Mouse (Mus musculus): Measurements from ENCODE around the gene Sesn1. TPM values are rescaled to one million over a fixed set of nuclear protein-coding genes. Genes with fewer than 3 reads are reported as not detected.
A peak's percentile ranks its signal among the peaks of the same experiment; 100 is the strongest.

The Sesn1 gene
- polyA plus RNA-seq, 1 experiment from 2014 or later = 37.5 TPM

DNA sequence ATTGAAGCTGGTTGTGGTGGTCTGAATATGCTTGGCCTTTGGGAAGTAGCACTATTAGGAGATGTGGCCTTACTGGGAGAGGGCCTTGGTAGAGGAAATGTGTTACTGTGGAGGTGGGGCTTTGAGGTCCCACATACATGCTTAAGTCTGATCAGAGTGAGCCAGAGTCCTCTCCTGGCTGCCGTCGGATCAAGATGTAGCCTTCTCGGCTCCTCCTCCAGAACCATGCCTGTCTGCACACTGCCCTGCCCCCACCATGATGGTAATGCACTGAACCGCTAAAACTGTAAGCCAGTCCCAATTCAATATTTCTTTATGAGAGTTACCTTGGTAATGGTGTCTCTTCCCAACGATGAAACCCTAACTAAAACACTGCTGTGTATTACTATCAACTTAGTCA, 19.5 kb downstream of the Sesn1 start:
- H3K27me3 ChIP-seq (ENCODE audit: control insufficient read depth, insufficient read depth, low read length) = no peaks in the 10 kb centered on the region
- H3K4me3 ChIP-seq (ENCODE audit: control insufficient read depth in 1 of 2, insufficient read depth in 1 of 2, low read depth in 1 of 2, low read length in 2 of 2) = no peak overlapping the region
- H3K36me3 ChIP-seq (ENCODE audit: control insufficient read depth, insufficient read depth, low read length) = no peaks in the 10 kb centered on the region
- ATAC-seq (ENCODE audit: insufficient number of reproducible peaks, insufficient read depth, low FRiP score, low read depth) = no peak
- H3K4me1 ChIP-seq (ENCODE audit: control insufficient read depth in 2 of 2, insufficient read depth in 2 of 2, low read length in 2 of 2) = peaks cover 3 to 12% of the 10 kb centered on the region in 2 experiments; a peak in 3 of 4 replicates
- no peaks in the 10 kb centered on the region for H3K9me3 ChIP-seq (ENCODE audit: control insufficient read depth, low read length)
- 82% methylated on average over 5 of the region's 5 CpGs for WGBS
- H3K27ac ChIP-seq (replicated peaks in 1 of 2; ENCODE audit: control insufficient read depth in 1 of 2, insufficient read depth in 1 of 2, low read depth in 2 of 2, low read length in 2 of 2) = no peak overlapping the region
- no peak overlapping the region for H3K4me2 ChIP-seq (ENCODE audit: low read length)
- H3K9ac ChIP-seq (ENCODE audit: low read length) = no peak overlapping the region

- H3K9ac ChIP-seq (ENCODE audit: low read length) = no peak overlapping the region
Observed at GRCm38 (mm10) chr10:41829980-41830379, 20.2 kb downstream of the Sesn1 start.

GRCm38 (mm10) chr10:41830445-41830844, 20.7 kb downstream of the Sesn1 start:
- Histone ChIP-seq H3K4me3 (ENCODE audit: control insufficient read depth in 1 of 2, insufficient read depth in 1 of 2, low read depth in 1 of 2, low read length in 2 of 2) (no peak overlapping the region), H3K27ac (replicated peaks in 1 of 2; ENCODE audit: control insufficient read depth in 1 of 2, insufficient read depth in 1 of 2, low read depth in 2 of 2, low read length in 2 of 2) (peak overlapping the region in 1 of 2 experiments; percentile 10; a peak in 2 of 4 replicates), H3K9me3 (ENCODE audit: control insufficient read depth, low read length) (no peaks in the 10 kb centered on the region), H3K27me3 (ENCODE audit: control insufficient read depth, insufficient read depth, low read length) (no peaks in the 10 kb centered on the region), H3K36me3 (ENCODE audit: control insufficient read depth, insufficient read depth, low read length) (no peaks in the 10 kb centered on the region), H3K4me1 (ENCODE audit: control insufficient read depth in 2 of 2, insufficient read depth in 2 of 2, low read length in 2 of 2) (peaks cover 3 to 12% of the 10 kb centered on the region in 2 experiments; a peak in 3 of 4 replicates), H3K9ac (ENCODE audit: low read length) (no peak overlapping the region), H3K4me2 (ENCODE audit: low read length) (no peak overlapping the region)
- WGBS = 36% methylated on average over 4 of the region's 4 CpGs
- no peak for ATAC-seq (ENCODE audit: insufficient number of reproducible peaks, insufficient read depth, low FRiP score, low read depth)

More at GRCm38 (mm10) chr10:41829980-41830379, 20.2 kb downstream of the Sesn1 start:
- Histone ChIP-seq H3K4me2 (ENCODE audit: low read length) (no peak overlapping the region), H3K4me1 (ENCODE audit: control insufficient read depth in 2 of 2, insufficient read depth in 2 of 2, low read length in 2 of 2) (peaks cover 3 to 12% of the 10 kb centered on the region in 2 experiments; a peak in 3 of 4 replicates), H3K27ac (replicated peaks in 1 of 2; ENCODE audit: control insufficient read depth in 1 of 2, insufficient read depth in 1 of 2, low read depth in 2 of 2, low read length in 2 of 2) (peak overlapping the region in 1 of 2 experiments; percentile 10; a peak in 1 of 4 replicates), H3K9me3 (ENCODE audit: control insufficient read depth, low read length) (no peaks in the 10 kb centered on the region), H3K4me3 (ENCODE audit: control insufficient read depth in 1 of 2, insufficient read depth in 1 of 2, low read depth in 1 of 2, low read length in 2 of 2) (no peak overlapping the region), H3K36me3 (ENCODE audit: control insufficient read depth, insufficient read depth, low read length) (no peaks in the 10 kb centered on the region), H3K27me3 (ENCODE audit: control insufficient read depth, insufficient read depth, low read length) (no peaks in the 10 kb centered on the region)
- 88% methylated on average over 2 of the region's 2 CpGs for WGBS
- ATAC-seq (ENCODE audit: insufficient number of reproducible peaks, insufficient read depth, low FRiP score, low read depth) = no peak

- Histone ChIP-seq H3K4me3 (ENCODE audit: control insufficient read depth in 1 of 2, insufficient read depth in 1 of 2, low read depth in 1 of 2, low read length in 2 of 2) (no peak overlapping the region), H3K27ac (replicated peaks in 1 of 2; ENCODE audit: control insufficient read depth in 1 of 2, insufficient read depth in 1 of 2, low read depth in 2 of 2, low read length in 2 of 2) (peak overlapping the region in 1 of 2 experiments; percentile 10; a peak in 2 of 4 replicates), H3K4me1 (ENCODE audit: control insufficient read depth in 2 of 2, insufficient read depth in 2 of 2, low read length in 2 of 2) (peaks cover 3 to 12% of the 10 kb centered on the region in 2 experiments; a peak in 3 of 4 replicates), H3K4me2 (ENCODE audit: low read length) (no peak overlapping the region), H3K27me3 (ENCODE audit: control insufficient read depth, insufficient read depth, low read length) (no peaks in the 10 kb centered on the region), H3K9ac (ENCODE audit: low read length) (no peak overlapping the region), H3K36me3 (ENCODE audit: control insufficient read depth, insufficient read depth, low read length) (no peaks in the 10 kb centered on the region), H3K9me3 (ENCODE audit: control insufficient read depth, low read length) (no peaks in the 10 kb centered on the region)
- WGBS = 47% methylated on average over 9 of the region's 9 CpGs
- no peak for ATAC-seq (ENCODE audit: insufficient number of reproducible peaks, insufficient read depth, low FRiP score, low read depth)
Observed at GRCm38 (mm10) chr10:41830851-41831522, 21.3 kb downstream of the Sesn1 start.

DNA sequence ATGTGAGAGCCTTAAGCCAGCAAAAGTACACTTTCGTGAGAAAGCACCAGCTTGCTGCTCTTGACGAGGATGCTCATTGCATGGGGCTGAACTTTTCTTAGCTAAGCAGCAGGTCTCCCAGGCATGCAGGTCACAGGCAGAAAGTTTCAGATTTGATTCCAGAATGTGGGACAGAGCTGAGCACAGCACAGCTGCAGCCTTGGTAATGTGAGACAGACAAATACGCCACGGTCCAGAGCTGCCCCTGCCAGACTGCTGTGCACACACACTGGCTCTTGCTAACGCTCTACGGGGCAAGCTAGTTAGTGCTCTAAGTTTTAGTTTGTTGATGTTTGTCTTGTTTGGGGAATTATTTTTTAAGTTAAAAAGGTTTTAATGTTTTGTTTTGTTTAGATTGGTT, 22.5 kb downstream of the Sesn1 start:
- no peak for ATAC-seq (ENCODE audit: insufficient number of reproducible peaks, insufficient read depth, low FRiP score, low read depth)
- Histone ChIP-seq H3K4me2 (ENCODE audit: low read length) (no peak overlapping the region), H3K4me1 (ENCODE audit: control insufficient read depth in 2 of 2, insufficient read depth in 2 of 2, low read length in 2 of 2) (peaks cover 3 to 12% of the 10 kb centered on the region in 2 experiments; a peak in 3 of 4 replicates), H3K4me3 (ENCODE audit: control insufficient read depth in 1 of 2, insufficient read depth in 1 of 2, low read depth in 1 of 2, low read length in 2 of 2) (no peak overlapping the region), H3K27me3 (ENCODE audit: control insufficient read depth, insufficient read depth, low read length) (no peaks in the 10 kb centered on the region), H3K9ac (ENCODE audit: low read length) (no peak overlapping the region), H3K9me3 (ENCODE audit: control insufficient read depth, low read length) (peaks cover 4% of the 10 kb centered on the region; the same call in 1 of the 2 replicates), H3K36me3 (ENCODE audit: control insufficient read depth, insufficient read depth, low read length) (no peaks in the 10 kb centered on the region), H3K27ac (replicated peaks in 1 of 2; ENCODE audit: control insufficient read depth in 1 of 2, insufficient read depth in 1 of 2, low read depth in 2 of 2, low read length in 2 of 2) (no peak overlapping the region)
- WGBS = 71% methylated on average over 6 of the region's 6 CpGs

- no peaks in the 10 kb centered on the region; a peak in 1 of 4 replicates for H3K4me1 ChIP-seq (ENCODE audit: control insufficient read depth in 2 of 2, insufficient read depth in 2 of 2, low read length in 2 of 2)
- H3K36me3 ChIP-seq (ENCODE audit: control insufficient read depth, insufficient read depth, low read length) = no peaks in the 10 kb centered on the region
- WGBS = 91% methylated on average over 2 of the region's 2 CpGs
- no peak overlapping the region for H3K27ac ChIP-seq (replicated peaks in 1 of 2; ENCODE audit: control insufficient read depth in 1 of 2, insufficient read depth in 1 of 2, low read depth in 2 of 2, low read length in 2 of 2)
- no peaks in the 10 kb centered on the region for H3K27me3 ChIP-seq (ENCODE audit: control insufficient read depth, insufficient read depth, low read length)
- no peak for ATAC-seq (ENCODE audit: insufficient number of reproducible peaks, insufficient read depth, low FRiP score, low read depth)
- H3K4me3 ChIP-seq (ENCODE audit: control insufficient read depth in 1 of 2, insufficient read depth in 1 of 2, low read depth in 1 of 2, low read length in 2 of 2) = no peak overlapping the region
- no peak overlapping the region for H3K9ac ChIP-seq (ENCODE audit: low read length)
- peaks cover 4% of the 10 kb centered on the region; the same call in 1 of the 2 replicates for H3K9me3 ChIP-seq (ENCODE audit: control insufficient read depth, low read length)
- no peak overlapping the region for H3K4me2 ChIP-seq (ENCODE audit: low read length)
Observed at GRCm38 (mm10) chr10:41834131-41834530, 24.4 kb downstream of the Sesn1 start.

GRCm38 (mm10) chr10:41838911-41839310, 29.2 kb downstream of the Sesn1 start:
- Histone ChIP-seq H3K4me3 (ENCODE audit: control insufficient read depth in 1 of 2, insufficient read depth in 1 of 2, low read depth in 1 of 2, low read length in 2 of 2) (no peak overlapping the region), H3K4me1 (ENCODE audit: control insufficient read depth in 2 of 2, insufficient read depth in 2 of 2, low read length in 2 of 2) (no peaks in the 10 kb centered on the region; a peak in 1 of 4 replicates), H3K4me2 (ENCODE audit: low read length) (no peak overlapping the region), H3K27me3 (ENCODE audit: control insufficient read depth, insufficient read depth, low read length) (no peaks in the 10 kb centered on the region), H3K9ac (ENCODE audit: low read length) (no peak overlapping the region), H3K36me3 (ENCODE audit: control insufficient read depth, insufficient read depth, low read length) (no peaks in the 10 kb centered on the region), H3K27ac (replicated peaks in 1 of 2; ENCODE audit: control insufficient read depth in 1 of 2, insufficient read depth in 1 of 2, low read depth in 2 of 2, low read length in 2 of 2) (no peak overlapping the region), H3K9me3 (ENCODE audit: control insufficient read depth, low read length) (peaks cover 4% of the 10 kb centered on the region; the same call in 1 of the 2 replicates)
- 78% methylated on average over 4 of the region's 4 CpGs for WGBS
- ATAC-seq (ENCODE audit: insufficient number of reproducible peaks, insufficient read depth, low FRiP score, low read depth) = no peak

Measured in heart, embryonic 14.5 days (tissue).